Mouse (Mus musculus): Measurements from ENCODE around the gene Olfr152. TPM values are rescaled to one million over a fixed set of nuclear protein-coding genes. Genes with fewer than 3 reads are reported as not detected.

Olfr152 gene
- not detected in 4 replicates for total RNA-seq (2023; ENCODE audit: inconsistent age)

DNA sequence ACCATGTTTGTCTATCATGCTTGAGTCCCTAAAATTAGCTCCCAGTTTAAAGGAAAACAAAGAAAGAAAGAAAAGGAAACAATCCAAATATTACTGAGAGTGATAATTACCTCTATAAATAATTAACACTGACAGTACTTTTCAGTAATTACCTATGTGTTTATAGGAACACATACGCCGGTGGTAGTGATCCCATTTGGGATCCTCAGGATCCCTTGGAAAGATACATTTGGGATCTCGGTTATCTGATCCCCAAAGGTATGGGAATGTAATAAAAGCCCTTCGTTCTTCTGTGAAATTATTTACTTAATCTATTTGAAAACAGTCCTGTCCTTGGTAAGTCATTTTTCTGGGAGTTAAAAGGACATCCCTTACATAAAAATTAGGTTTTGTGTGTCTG, at the start of gene Olfr152:
TSS of gene Olfr152 (plus strand) at position 301 of the 400 bp plus-strand sequence.

DNA sequence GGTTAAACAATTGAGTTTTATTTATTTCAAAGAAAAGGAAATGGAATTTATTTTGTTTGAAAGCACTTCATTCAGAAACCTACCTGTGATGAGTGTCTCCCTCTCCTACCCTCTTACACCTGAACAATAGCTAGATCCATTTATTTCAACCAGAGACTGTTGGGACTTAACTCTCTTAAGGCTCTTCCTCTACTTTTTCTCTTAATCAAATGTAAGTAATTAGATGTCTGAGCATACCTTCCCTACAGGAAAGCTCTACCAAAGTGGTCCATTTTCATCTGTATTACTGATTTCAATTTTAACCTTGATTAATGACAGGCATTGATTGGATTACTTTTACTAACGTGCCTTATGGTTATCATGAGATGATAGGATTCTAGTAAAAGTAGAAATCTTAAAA, 39.4 kb upstream of the Olfr152 start, which contains the start of gene Olfr1138:
TSS of gene Olfr1138 (minus strand) at position 101 of the 400 bp plus-strand sequence.

DNA sequence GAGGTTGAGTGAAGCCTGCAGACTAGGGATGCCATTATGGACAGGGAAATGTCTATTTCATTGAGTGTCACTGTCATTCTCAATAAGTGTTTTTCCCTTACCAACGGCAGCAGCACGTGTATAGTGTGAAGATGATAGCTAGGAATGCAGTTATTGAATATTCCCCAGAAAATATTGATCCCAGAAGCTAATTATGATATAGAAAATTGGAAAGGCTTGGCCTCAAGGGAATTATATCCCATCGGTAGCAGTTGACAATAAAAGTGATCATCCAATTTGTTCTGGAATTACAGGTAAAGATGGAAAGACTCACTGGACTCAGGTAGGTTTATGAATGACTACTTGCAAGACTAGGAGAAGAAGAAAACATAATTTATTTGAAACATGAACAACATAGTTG, 35.8 kb upstream of the Olfr152 start, which contains the start of gene Olfr1140:
TSS of gene Olfr1140 (plus strand) at position 301 of the 400 bp plus-strand sequence.

DNA sequence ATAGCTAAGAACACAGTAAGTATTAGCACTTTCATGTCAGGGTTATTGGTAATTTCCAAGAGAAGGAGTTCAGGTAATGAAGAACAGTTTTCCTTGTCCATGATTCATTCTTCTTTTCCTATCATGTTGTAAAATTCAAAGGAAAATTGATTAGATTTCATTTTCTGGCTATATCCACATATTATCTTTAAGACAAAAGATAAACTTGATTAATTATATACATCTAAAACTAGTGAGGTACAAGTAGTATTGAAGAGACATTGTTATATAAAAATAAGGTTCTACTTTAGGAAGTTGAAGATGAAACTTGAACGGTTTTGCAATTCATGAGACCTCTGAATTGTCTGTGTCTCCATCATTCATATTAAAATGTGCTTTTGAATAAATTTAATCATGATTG, 25.4 kb upstream of the Olfr152 start, which contains the start of gene Olfr1141:
TSS of gene Olfr1141 (minus strand) at position 101 of the 400 bp plus-strand sequence.

DNA sequence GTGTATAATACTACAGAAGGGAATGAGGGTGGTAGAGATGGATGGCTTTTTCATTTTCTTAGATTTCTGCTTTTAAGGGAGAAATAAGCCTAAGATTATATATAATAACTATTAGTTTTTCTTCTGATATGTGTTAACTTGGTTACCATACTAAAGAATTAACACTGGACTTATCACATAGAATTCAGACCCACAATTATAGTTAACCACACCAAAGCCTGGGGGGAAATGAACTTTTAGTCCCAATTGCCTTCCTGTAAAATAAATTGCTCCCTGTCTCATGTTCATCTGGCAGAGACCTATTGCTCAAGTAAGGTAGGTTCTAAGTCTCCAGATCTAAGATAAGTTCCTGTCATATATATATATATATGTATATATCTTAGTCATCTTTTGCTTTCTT, 21.0 kb downstream of the Olfr152 start, which contains the start of gene Olfr1143:
TSS of gene Olfr1143 (plus strand) at position 301 of the 400 bp plus-strand sequence.

DNA sequence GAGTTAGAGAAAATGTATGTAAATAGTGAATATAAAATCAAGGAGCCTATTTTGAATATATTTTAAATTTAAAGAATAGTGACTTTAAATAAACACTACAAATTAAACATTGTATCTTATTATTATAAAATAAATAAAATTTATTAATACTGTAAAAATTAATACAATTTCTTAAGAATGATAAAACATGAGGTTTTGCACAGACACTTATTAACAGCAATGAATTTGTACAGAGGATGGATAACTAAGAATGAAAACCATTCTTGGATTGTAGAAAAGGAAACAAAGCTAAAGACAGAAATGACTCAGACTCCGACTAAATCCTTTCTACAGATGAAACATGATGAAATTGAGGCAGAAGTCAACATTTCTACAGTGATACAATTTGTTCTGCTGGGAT, 30.2 kb downstream of the Olfr152 start, which contains the start of gene Olfr1145:
TSS of gene Olfr1145 (plus strand) at position 301 of the 400 bp plus-strand sequence.

DNA sequence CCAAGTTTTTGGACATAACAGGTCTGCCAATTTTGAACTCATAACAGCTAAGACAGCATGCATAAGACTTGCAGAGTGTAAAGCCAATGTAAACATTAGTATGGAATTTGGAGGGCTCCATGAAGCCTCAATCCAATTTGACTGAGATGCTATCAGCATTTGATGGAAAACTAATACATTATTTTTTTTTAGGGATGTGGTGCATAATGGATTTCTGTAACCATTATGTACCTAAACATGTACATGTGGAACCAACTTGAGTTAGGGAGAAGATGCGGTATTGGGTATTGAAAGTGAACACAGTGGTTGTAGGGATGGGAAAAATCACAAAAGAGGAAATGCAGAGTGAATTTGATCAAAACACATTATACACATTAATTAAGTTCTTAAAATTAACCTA, 51.0 kb downstream of the Olfr152 start, which contains the start of gene Olfr1148:
TSS of gene Olfr1148 (plus strand) at position 301 of the 400 bp plus-strand sequence.

Other genes with a start within 250 kb of the Olfr152 start
- not detected in 4 replicates for gene Olfr153, start 247.7 kb upstream of the Olfr152 start, total RNA-seq (2023; ENCODE audit: inconsistent age)
- gene Olfr1128, start 233.9 kb upstream of the Olfr152 start, total RNA-seq (2023; ENCODE audit: inconsistent age) = not detected in 4 replicates
- not detected in 4 replicates for gene Olfr1129, start 205.6 kb upstream of the Olfr152 start, total RNA-seq (2023; ENCODE audit: inconsistent age)
- not detected in 4 replicates for gene Olfr1130, start 173.3 kb upstream of the Olfr152 start, total RNA-seq (2023; ENCODE audit: inconsistent age)
- gene Olfr1131, start 152.4 kb upstream of the Olfr152 start, total RNA-seq (2023; ENCODE audit: inconsistent age) = not detected in 4 replicates
- not detected in 4 replicates for gene Olfr1132, start 141.9 kb upstream of the Olfr152 start, total RNA-seq (2023; ENCODE audit: inconsistent age)
- not detected in 4 replicates for gene Olfr1133, start 132.1 kb upstream of the Olfr152 start, total RNA-seq (2023; ENCODE audit: inconsistent age)
- gene Olfr1134, start 121.0 kb upstream of the Olfr152 start, total RNA-seq (2023; ENCODE audit: inconsistent age) = not detected in 4 replicates
- not detected in 4 replicates for gene Olfr1135, start 105.8 kb upstream of the Olfr152 start, total RNA-seq (2023; ENCODE audit: inconsistent age)
- not detected in 4 replicates for gene Olfr1136, start 85.5 kb upstream of the Olfr152 start, total RNA-seq (2023; ENCODE audit: inconsistent age)
- gene Olfr1137, start 66.3 kb upstream of the Olfr152 start, total RNA-seq (2023; ENCODE audit: inconsistent age) = not detected in 4 replicates
- not detected in 4 replicates for gene Olfr1138, start 39.5 kb upstream of the Olfr152 start, total RNA-seq (2023; ENCODE audit: inconsistent age)
- not detected in 4 replicates for gene Olfr1140, start 35.7 kb upstream of the Olfr152 start, total RNA-seq (2023; ENCODE audit: inconsistent age)
- not detected in 4 replicates for gene Olfr1141, start 25.5 kb upstream of the Olfr152 start, total RNA-seq (2023; ENCODE audit: inconsistent age)
- gene Olfr1143, start 21.1 kb downstream of the Olfr152 start, total RNA-seq (2023; ENCODE audit: inconsistent age) = not detected in 4 replicates
- gene Olfr1145, start 30.3 kb downstream of the Olfr152 start, total RNA-seq (2023; ENCODE audit: inconsistent age) = not detected in 4 replicates
- not detected in 4 replicates for gene Olfr1148, start 51.0 kb downstream of the Olfr152 start, total RNA-seq (2023; ENCODE audit: inconsistent age)
- gene Olfr1150-ps1, start 64.5 kb downstream of the Olfr152 start, total RNA-seq (2023; ENCODE audit: inconsistent age) = not detected in 4 replicates
- gene Olfr1151, start 76.4 kb downstream of the Olfr152 start, total RNA-seq (2023; ENCODE audit: inconsistent age) = not detected in 4 replicates
- not detected in 4 replicates for gene Olfr1152, start 87.0 kb downstream of the Olfr152 start, total RNA-seq (2023; ENCODE audit: inconsistent age)
- not detected in 4 replicates for gene Olfr1153, start 115.5 kb downstream of the Olfr152 start, total RNA-seq (2023; ENCODE audit: inconsistent age)
- not detected in 4 replicates for gene Olfr1154, start 125.7 kb downstream of the Olfr152 start, total RNA-seq (2023; ENCODE audit: inconsistent age)
- gene Olfr1155, start 165.7 kb downstream of the Olfr152 start, total RNA-seq (2023; ENCODE audit: inconsistent age) = not detected in 4 replicates
- not detected in 4 replicates for gene Olfr1156, start 173.6 kb downstream of the Olfr152 start, total RNA-seq (2023; ENCODE audit: inconsistent age)
- not detected in 4 replicates for gene Olfr1157, start 188.8 kb downstream of the Olfr152 start, total RNA-seq (2023; ENCODE audit: inconsistent age)
- not detected in 4 replicates for gene Olfr74, start 195.2 kb downstream of the Olfr152 start, total RNA-seq (2023; ENCODE audit: inconsistent age)
- gene Olfr1158, start 210.6 kb downstream of the Olfr152 start, total RNA-seq (2023; ENCODE audit: inconsistent age) = not detected in 4 replicates
- gene Olfr1160, start 228.8 kb downstream of the Olfr152 start, total RNA-seq (2023; ENCODE audit: inconsistent age) = not detected in 4 replicates
- gene Olfr1161, start 243.3 kb downstream of the Olfr152 start, total RNA-seq (2023; ENCODE audit: inconsistent age) = not detected in 4 replicates

Data from B cell, adult (primary cell).